Mouse (Mus musculus): ENCODE measurements around the gene Gm10663.

DNA sequence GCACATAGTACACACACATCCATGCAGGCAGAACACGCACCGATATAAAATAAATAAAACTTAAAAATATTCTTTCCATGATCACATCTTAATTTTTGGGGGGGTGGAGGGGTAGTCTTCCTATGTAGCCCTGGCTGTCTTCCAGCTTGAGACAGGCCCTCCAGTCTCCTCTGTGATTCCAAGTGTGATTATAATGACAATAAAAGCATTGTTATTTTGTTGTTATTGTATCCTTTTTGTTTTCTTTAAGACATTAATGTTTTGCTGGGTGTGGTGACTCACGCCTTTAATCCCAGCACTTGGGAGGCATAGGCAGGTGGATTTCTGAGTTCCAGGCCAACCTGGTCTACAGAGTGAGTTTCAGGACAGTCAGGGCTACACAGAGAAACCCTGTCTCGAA lies 27.0 kb upstream of the Gm10663 start:
- no peak for TF ChIP-seq CTCF (IDR thresholded peaks at IDR 0.05; ENCODE audit: insufficient read depth, low read depth, low read length)
- TF ChIP-seq POLR2A (IDR thresholded peaks at IDR 0.05; ENCODE audit: insufficient read depth, low read depth, low read length): no peak
